Mouse (Mus musculus): ENCODE measurements around the gene Bcl2l13.

DNA sequence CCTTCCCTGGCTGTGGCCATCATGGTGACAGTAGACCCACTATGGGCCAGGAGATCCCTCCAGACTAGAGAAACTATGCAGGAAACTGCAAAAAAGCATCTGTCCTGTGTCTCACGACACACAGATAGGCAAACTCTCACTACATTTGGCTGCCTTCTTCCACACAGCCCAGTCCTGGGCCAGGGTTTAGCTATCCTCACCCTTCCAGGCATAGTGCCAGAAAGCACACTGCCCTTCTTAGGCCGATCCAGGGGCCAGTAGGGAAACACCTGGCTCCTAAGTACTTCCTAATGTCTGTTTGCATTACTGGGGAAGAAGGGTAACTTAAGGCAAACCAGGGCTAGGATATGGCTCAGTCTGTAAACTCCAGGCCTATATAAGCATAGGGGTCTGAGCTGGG is 76.9 kb downstream of the Bcl2l13 start:
- TF ChIP-seq HCFC1 (IDR thresholded peaks at IDR 0.05; ENCODE audit: borderline replicate concordance, insufficient read depth, low read length): no peak
- TF ChIP-seq ZC3H11A (IDR thresholded peaks at IDR 0.05; ENCODE audit: borderline replicate concordance, low read depth, low read length): no peak
- no peak for TF ChIP-seq MAFK (IDR thresholded peaks at IDR 0.05; ENCODE audit: insufficient read depth, low read depth, low read length)
